Mouse (Mus musculus) hematopoietic multipotent progenitor cell, adult 10-12 weeks (in vitro differentiated cells): ENCODE measurements around the gene Gm45233. TPM values are rescaled to one million over a fixed set of nuclear protein-coding genes. Genes with fewer than 3 reads are reported as not detected.

ENCODE experiments used
- polyA plus RNA-seq: library from polyadenylated mRNA; stranded (reverse); fragments of >175 nt; gene quantifications from 2 replicates; pipeline ENCODE4 v1.2.3, GENCODE M21; 2012; ENCODE audit warnings: low replicate concordance

Gm45233 gene
- not detected in 2 replicates for polyA plus RNA-seq

GRCm38 (mm10) chr7:43443917-43444293 is at the start of gene Gm45233, which contains the start of gene Etfb:
Gene Gm45233 (plus strand): TSS chr7:43444128.
Gene Etfb (plus strand): TSS chr7:43444083.

DNA sequence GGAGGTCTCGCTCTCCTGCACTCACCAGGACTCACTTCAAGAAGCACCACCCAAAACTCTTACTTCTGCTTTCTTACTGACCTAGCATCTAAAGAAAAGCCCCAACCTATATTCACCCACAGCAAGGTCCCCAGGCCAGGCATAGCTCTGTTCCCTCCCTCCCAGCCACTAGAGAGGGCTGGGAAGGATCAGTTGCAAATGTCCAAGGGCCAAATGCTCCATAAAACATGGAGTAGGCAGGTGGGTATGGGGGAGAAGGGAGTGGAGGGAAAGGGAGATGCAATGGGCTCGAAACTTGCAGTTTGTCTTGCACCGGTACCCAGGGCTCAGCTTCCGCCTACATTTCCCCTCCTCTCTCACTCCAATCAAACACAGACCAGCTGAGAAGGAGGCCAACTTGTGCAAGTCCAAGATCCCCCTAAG is 35.8 kb upstream of the Gm45233 start, which contains the start of gene Siglecg:
Siglecg (plus strand) TSS at position 74 of the 423 bp plus-strand sequence.

GRCm38 (mm10) chr7:43427406-43427805 is 16.5 kb upstream of the Gm45233 start, which contains the start of gene Lim2:
Gene Lim2 (plus strand): TSS chr7:43427670.

GRCm38 (mm10) chr7:43436341-43437255 is 7.3 kb upstream of the Gm45233 start, which contains the start of gene Nkg7:
Gene Nkg7 (plus strand): TSS chr7:43437073.

DNA sequence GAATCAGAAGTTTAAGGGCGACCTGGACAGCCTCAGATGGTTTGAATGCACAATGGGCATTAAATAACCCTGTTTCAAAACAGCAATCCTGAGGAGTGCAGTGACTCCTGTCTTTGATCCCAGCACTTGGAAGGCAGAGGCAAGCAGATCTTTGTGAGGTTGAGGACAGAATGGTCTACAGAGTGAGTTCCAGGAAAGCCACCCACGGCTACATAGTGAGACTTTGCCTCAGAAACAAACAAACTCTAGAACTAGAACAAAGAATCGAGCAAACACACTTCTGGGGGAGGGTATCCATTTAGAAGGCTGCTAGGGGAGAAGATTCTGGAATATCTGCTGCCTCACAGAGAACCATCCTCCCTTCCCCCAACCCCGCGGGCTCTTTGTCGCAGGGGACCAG is 3.4 kb upstream of the Gm45233 start, which contains the start of gene Cldnd2:
Cldnd2 (plus strand) TSS at position 301 of the 400 bp plus-strand sequence.

GRCm38 (mm10) chr7:43462851-43463250 is 18.9 kb downstream of the Gm45233 start, which contains the start of gene Vsig10l:
Gene Vsig10l (plus strand): TSS chr7:43463151.

DNA sequence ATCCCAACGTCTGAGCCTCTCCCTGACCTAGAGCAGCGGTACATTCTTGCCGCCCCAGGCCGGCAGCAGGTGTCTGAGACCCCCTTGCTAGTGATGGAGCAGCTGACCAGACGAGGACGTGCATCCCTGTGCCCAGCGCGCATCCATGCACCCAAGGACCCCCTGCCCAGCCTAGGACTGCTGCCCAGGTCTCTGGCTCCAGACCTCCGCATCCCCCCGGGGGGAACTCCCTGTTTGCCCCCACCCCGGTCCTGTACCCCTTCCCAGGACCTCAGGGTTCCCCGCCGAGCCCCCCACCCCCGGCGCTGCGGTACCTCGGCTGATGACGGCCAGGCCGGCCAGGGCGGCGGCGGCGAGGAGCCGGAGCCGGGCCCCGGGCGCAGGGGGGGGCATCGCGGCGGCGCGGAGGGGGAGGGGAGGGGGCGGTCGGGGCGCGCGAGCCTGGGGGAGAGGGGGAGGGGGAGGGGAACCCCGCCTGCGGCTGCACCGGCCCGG is 45.8 kb downstream of the Gm45233 start, which contains the start of gene Iglon5:
Iglon5 (minus strand) TSS at position 445 of the 495 bp plus-strand sequence.

Other genes with a start within 250 kb of the Gm45233 start
- gene Zfp715, start 130.8 kb upstream of the Gm45233 start, polyA plus RNA-seq, result 0.98 and 5.1 TPM in 2 replicates
- gene Siglecf, start 92.8 kb upstream of the Gm45233 start, polyA plus RNA-seq, result 1.2 and 1.7 TPM in 2 replicates
- 125 and 150 TPM in 2 replicates for gene Siglecg, start 35.9 kb upstream of the Gm45233 start, polyA plus RNA-seq
- 0.07 and 0.27 TPM in 2 replicates for gene Lim2, start 16.5 kb upstream of the Gm45233 start, polyA plus RNA-seq
- gene Nkg7, start 7.1 kb upstream of the Gm45233 start, polyA plus RNA-seq, result 14.5 and 30.8 TPM in 2 replicates
- gene Cldnd2, start 3.3 kb upstream of the Gm45233 start, polyA plus RNA-seq, result 0.22 and 0.27 TPM in 2 replicates
- gene Etfb, start within 50 bp of the Gm45233 start, polyA plus RNA-seq, result 49.3 and 54.9 TPM in 2 replicates
- gene Vsig10l, start 19.0 kb downstream of the Gm45233 start, polyA plus RNA-seq, result 14.9 and 39.1 TPM in 2 replicates
- 0.04 and 0.28 TPM in 2 replicates for gene Iglon5, start 45.9 kb downstream of the Gm45233 start, polyA plus RNA-seq
- 0.07 TPM in 1 of 2 replicates, not detected in the other for gene 4931406B18Rik, start 61.8 kb downstream of the Gm45233 start, polyA plus RNA-seq
- gene Cd33, start 100.3 kb downstream of the Gm45233 start, polyA plus RNA-seq, result 11.3 and 17.5 TPM in 2 replicates
- 1.1 and 1.3 TPM in 2 replicates for gene Zfp658, start 118.1 kb downstream of the Gm45233 start, polyA plus RNA-seq
- 0.33 and 0.56 TPM in 2 replicates for gene Zfp719, start 135.5 kb downstream of the Gm45233 start, polyA plus RNA-seq
- gene Zfp819, start 163.0 kb downstream of the Gm45233 start, polyA plus RNA-seq, result not detected in 2 replicates
- not detected in 2 replicates for gene Ceacam18, start 190.6 kb downstream of the Gm45233 start, polyA plus RNA-seq
- 8.8 and 9.1 TPM in 2 replicates for gene Siglece, start 216.0 kb downstream of the Gm45233 start, polyA plus RNA-seq
- gene Ctu1, start 227.9 kb downstream of the Gm45233 start, polyA plus RNA-seq, result 10.6 and 22.0 TPM in 2 replicates
- 0.09 TPM in 1 of 2 replicates, not detected in the other for gene Klk14, start 246.3 kb downstream of the Gm45233 start, polyA plus RNA-seq